Mouse (Mus musculus) heart, embryonic 15.5 days (tissue): Measurements from ENCODE around the gene Nfyc. TPM values are rescaled to one million over a fixed set of nuclear protein-coding genes. Genes with fewer than 3 reads are reported as not detected.

Experiments used
- ATAC-seq: fragments of 200-750 bp; cut with Nextera tagmentation; replicated peaks from 2 replicates; pipeline ENCODE4 v1.8.0; 2017; ENCODE audit warnings: low read depth, moderate TSS enrichment; ENCODE audit not compliant: insufficient number of reproducible peaks, insufficient read depth, low FRiP score
- H3K27ac ChIP-seq: fragments of 300-500 bp; sonication (generic); 2 replicates; pipeline ENCODE4 v1.5.1; 2015; ENCODE audit warnings: mild to moderate bottlenecking, inconsistent platforms
- H3K27me3 ChIP-seq: fragments of 300-500 bp; sonication (generic); 2 replicates; pipeline ENCODE4 v1.6.1; 2015; ENCODE audit warnings: inconsistent platforms
- H3K36me3 ChIP-seq: fragments of 300-500 bp; sonication (generic); 2 replicates; pipeline ENCODE4 v1.6.1; 2015; ENCODE audit warnings: mild to moderate bottlenecking, inconsistent platforms
- H3K4me1 ChIP-seq: fragments of 300-500 bp; sonication (generic); replicated peaks from 2 replicates; pipeline ENCODE4 v1.6.1; 2015; ENCODE audit warnings: inconsistent platforms
- H3K4me2 ChIP-seq: fragments of 300-500 bp; sonication (generic); 2 replicates; pipeline ENCODE4 v1.6.1; 2015; ENCODE audit warnings: inconsistent platforms, mild to moderate bottlenecking, moderate library complexity
- H3K4me3 ChIP-seq: fragments of 300-500 bp; sonication (generic); 2 replicates; pipeline ENCODE4 v1.5.1; 2015; ENCODE audit warnings: mild to moderate bottlenecking, inconsistent platforms
- H3K9ac ChIP-seq: fragments of 300-500 bp; sonication (generic); 2 replicates; pipeline ENCODE4 v1.6.1; 2015; ENCODE audit warnings: mild to moderate bottlenecking, inconsistent platforms
- H3K9me3 ChIP-seq: fragments of 300-500 bp; sonication (generic); replicated peaks from 2 replicates; pipeline ENCODE4 v1.6.1; 2016; ENCODE audit warnings: inconsistent platforms
- WGBS: fragments of 180-500 bp; shearing (Covaris S2); methylation state at CpG from one replicate; pipeline ENCODE4 v1.1.7; 2015; ENCODE audit warnings: mixed read lengths; 5-methylcytosine and 5-hydroxymethylcytosine counted together
- polyA plus RNA-seq: library from polyadenylated mRNA; unstranded; fragments of >200 nt; fragmentation: Nextera tagmentation; extraction: Ambion mirVana; gene quantifications from 2 replicates; pipeline ENCODE4 v1.2.1, GENCODE M21; 2015

The Nfyc gene
- polyA plus RNA-seq, 1 experiment from 2014 or later = 87.5 TPM

DNA sequence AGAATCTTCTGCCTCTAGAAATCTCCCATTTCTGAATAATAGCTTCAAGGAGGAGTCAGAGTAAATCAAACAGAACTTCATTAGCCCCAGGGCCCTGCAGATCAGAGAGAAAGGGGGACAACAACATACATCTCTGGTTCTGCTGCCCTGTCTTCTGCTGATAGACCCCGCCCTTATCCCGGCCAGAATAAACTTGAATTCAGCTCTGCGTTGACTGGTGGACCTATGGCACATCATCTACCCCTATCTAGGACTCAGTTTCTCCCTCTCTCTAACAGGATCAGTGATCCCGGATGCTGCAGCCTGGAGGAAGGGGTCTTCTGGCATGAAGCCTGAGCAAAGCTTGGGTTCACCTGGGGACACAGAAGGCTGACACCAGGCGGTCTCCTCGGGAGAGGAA lies 100.8 kb downstream of the Nfyc start:
- no peaks in the 10 kb centered on the region for H3K36me3 ChIP-seq
- ATAC-seq = no peak
- H3K4me2 ChIP-seq = peak overlapping the region; percentile 89
- no peak overlapping the region for H3K27ac ChIP-seq
- peaks cover 35% of the 10 kb centered on the region for H3K4me1 ChIP-seq
- peaks cover 36% of the 10 kb centered on the region for H3K27me3 ChIP-seq
- no peaks in the 10 kb centered on the region for H3K9me3 ChIP-seq
- 29% methylated on average over 6 of the region's 6 CpGs for WGBS
- peak overlapping the region; percentile 57 for H3K4me3 ChIP-seq
- peak overlapping the region; percentile 59; the same call in 1 of the 2 replicates for H3K9ac ChIP-seq

DNA sequence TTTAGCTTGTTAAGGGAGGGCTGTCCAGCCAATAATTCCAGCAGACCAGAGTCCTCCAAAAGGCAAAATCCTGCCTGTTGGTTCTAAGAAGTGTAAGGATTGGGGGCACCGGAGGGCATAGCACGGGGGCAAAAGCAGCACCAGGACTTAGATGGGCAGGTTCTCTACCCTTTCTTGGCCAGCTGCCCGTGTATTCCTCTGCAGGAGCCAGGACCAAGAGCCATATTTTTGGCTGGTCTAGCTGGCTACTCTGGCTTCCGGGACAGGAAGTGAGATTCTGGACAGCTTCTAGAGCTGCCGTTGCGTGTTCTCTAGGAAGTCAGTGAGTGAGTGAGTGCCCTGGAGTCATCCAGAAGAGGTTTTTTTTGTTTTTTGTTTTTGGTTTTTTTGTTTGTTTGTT lies 101.2 kb downstream of the Nfyc start:
- WGBS = 49% methylated on average over 6 of the region's 6 CpGs
- Histone ChIP-seq H3K9me3 (no peaks in the 10 kb centered on the region), H3K9ac (no peak overlapping the region), H3K27me3 (peaks cover 34% of the 10 kb centered on the region), H3K36me3 (no peaks in the 10 kb centered on the region), H3K4me1 (peaks cover 39% of the 10 kb centered on the region), H3K4me2 (no peak overlapping the region), H3K4me3 (no peak overlapping the region), H3K27ac (no peak overlapping the region)
- no peak for ATAC-seq

DNA sequence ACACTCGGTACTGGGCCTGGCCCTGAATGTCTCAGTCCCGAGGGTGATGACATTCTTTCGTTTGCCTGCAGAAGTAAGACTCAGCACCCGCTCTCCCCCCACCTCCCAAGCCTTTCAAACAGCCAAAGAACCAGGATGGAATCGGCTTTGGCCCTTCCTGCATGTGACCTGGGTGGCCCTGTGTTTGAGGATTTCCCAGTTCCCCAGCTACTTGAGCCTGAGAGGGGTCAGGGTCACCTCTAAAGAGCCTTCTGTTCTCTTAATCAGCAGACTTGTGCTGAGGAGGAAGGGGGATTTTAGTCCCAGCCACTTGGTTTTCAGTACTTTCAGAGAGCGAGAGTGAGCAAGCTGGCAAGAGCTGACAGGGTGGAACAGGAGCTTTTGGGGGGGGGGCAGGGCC lies 101.9 kb downstream of the Nfyc start:
- Histone ChIP-seq H3K9me3 (no peaks in the 10 kb centered on the region), H3K4me1 (peaks cover 40% of the 10 kb centered on the region), H3K9ac (no peak overlapping the region), H3K4me3 (no peak overlapping the region), H3K27ac (no peak overlapping the region), H3K36me3 (no peaks in the 10 kb centered on the region), H3K4me2 (no peak overlapping the region), H3K27me3 (peaks cover 33% of the 10 kb centered on the region)
- WGBS = 48% methylated on average over 6 of the region's 6 CpGs
- ATAC-seq = no peak

DNA sequence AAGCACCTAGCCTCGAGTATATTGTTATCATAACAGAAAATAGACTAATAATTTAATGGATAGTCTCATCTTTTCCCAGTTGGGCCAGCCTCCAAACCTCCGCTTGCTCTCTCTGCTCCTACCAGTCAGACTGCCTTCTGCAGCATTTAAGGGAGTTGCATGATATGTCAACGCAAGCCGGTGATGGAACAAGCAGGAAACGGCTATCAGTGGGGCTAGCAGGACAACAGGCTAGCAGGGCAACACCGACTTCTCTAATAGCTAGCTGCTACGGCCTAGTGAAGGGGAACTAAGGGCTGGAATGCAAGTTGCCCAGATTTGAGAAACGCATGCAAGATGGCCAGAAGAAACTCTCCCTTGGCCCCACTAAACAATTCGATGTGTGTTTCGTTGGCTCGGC lies 103.5 kb downstream of the Nfyc start:
- no peak for ATAC-seq
- Histone ChIP-seq H3K27me3 (peaks cover 23% of the 10 kb centered on the region), H3K4me2 (no peak overlapping the region), H3K4me1 (peaks cover 40% of the 10 kb centered on the region), H3K36me3 (no peaks in the 10 kb centered on the region), H3K9ac (no peak overlapping the region), H3K27ac (no peak overlapping the region), H3K9me3 (no peaks in the 10 kb centered on the region), H3K4me3 (no peak overlapping the region)
- WGBS = 53% methylated on average over 11 of the region's 11 CpGs

DNA sequence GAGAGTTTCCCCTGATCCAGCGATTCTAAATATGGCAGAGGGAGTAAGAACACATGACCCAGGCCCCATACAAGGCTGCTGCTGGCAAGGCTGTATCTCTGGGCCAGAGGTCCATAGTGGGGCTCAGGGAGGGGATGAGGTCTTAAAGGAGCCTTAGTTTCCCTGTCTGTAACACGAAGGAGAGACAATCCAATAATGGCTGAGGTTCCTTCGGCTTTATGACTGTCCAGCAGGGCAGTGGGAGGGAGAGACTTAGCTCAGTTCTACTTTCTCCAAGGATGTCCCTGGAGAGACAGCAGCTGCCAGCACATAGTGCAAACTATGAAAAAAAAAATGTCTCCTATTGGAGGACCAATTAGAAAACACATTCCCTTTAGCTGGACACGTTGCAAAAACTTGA lies 105.2 kb downstream of the Nfyc start:
- 45% methylated on average over 4 of the region's 4 CpGs for WGBS
- 0 out of 2 replicates have a peak overlapping the region, but pooled peaks have one; percentile 9 for H3K4me2 ChIP-seq
- H3K4me3 ChIP-seq = no peak overlapping the region
- no peak overlapping the region for H3K9ac ChIP-seq
- H3K9me3 ChIP-seq = no peaks in the 10 kb centered on the region
- peak overlapping the region; percentile 25; the same call in 1 of the 2 replicates for H3K27ac ChIP-seq
- H3K36me3 ChIP-seq = no peaks in the 10 kb centered on the region
- ATAC-seq = peak; percentile 47; the same call in 1 of the 2 replicates
- peaks cover 33% of the 10 kb centered on the region for H3K4me1 ChIP-seq
- H3K27me3 ChIP-seq = peaks cover 12% of the 10 kb centered on the region; the same call in 1 of the 2 replicates

GRCm38 (mm10) chr4:120725516-120726090 lies 105.8 kb downstream of the Nfyc start:
- Histone ChIP-seq H3K4me1 (peaks cover 28% of the 10 kb centered on the region), H3K4me2 (0 out of 2 replicates have a peak overlapping the region, but pooled peaks have one; percentile 9), H3K27me3 (peaks cover 12% of the 10 kb centered on the region; the same call in 1 of the 2 replicates), H3K4me3 (no peak overlapping the region), H3K36me3 (no peaks in the 10 kb centered on the region), H3K9me3 (no peaks in the 10 kb centered on the region), H3K27ac (peak overlapping the region; percentile 25), H3K9ac (no peak overlapping the region)
- 51% methylated on average over 5 of the region's 5 CpGs for WGBS
- peak; percentile 27; the same call in 1 of the 2 replicates for ATAC-seq

DNA sequence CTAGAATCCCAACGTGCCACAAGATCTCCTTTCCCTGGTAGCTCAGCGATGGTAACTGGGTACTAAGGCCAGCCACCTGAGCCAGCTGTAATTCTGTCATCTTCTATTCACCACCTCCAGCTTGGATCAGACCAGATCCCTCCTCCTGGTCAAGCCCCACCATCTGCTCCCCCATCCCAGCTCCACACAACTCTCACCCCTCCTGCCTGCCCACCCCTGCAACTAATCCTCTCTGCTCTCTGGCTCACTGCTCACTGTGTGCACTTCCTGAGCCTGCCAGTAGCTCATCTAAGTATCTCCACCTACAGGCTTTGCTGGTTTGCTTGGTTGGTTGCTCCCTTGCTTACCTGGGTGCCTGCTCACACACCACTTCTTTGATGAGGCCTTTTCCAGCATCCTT lies 109.8 kb downstream of the Nfyc start:
- Histone ChIP-seq H3K4me2 (no peak overlapping the region), H3K36me3 (no peaks in the 10 kb centered on the region), H3K27me3 (peaks cover 34% of the 10 kb centered on the region), H3K4me1 (peaks cover 16% of the 10 kb centered on the region), H3K9me3 (no peaks in the 10 kb centered on the region), H3K27ac (no peak overlapping the region), H3K4me3 (no peak overlapping the region), H3K9ac (no peak overlapping the region)
- ATAC-seq = no peak
- 62% methylated on average over 2 of the region's 2 CpGs for WGBS

DNA sequence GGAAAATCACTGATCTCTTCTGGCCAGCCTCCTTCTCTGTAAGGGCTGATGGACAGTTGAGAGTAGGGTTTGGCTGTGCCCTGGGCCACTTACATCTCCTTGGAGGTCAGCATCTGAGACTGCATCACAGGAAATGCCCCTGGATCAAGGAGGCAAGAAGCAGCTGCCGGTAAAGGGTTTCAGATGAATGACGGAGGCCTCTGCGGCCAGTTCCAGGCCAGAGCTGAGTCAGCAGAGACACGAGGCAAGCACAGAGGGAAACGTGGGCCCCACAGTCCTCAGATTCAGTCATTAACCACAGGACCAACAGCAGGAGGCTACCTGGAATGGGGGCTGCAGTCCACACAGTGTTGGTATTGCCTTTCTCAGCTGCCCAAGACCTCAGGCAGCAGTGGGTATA lies 112.2 kb downstream of the Nfyc start:
- no peak overlapping the region for H3K4me3 ChIP-seq
- peaks cover 49% of the 10 kb centered on the region for H3K27me3 ChIP-seq
- no peaks in the 10 kb centered on the region for H3K36me3 ChIP-seq
- no peak for ATAC-seq
- H3K9me3 ChIP-seq = no peaks in the 10 kb centered on the region
- H3K4me1 ChIP-seq = peaks cover 13% of the 10 kb centered on the region
- no peak overlapping the region for H3K9ac ChIP-seq
- 28% methylated on average over 5 of the region's 5 CpGs for WGBS
- H3K4me2 ChIP-seq = no peak overlapping the region
- H3K27ac ChIP-seq = no peak overlapping the region

GRCm38 (mm10) chr4:120717591-120717990 lies 113.8 kb downstream of the Nfyc start:
- Histone ChIP-seq H3K4me3 (no peak overlapping the region), H3K27me3 (peaks cover 50% of the 10 kb centered on the region), H3K9ac (no peak overlapping the region), H3K27ac (no peak overlapping the region), H3K36me3 (no peaks in the 10 kb centered on the region), H3K4me1 (peaks cover 13% of the 10 kb centered on the region), H3K4me2 (no peak overlapping the region), H3K9me3 (no peaks in the 10 kb centered on the region)
- 61% methylated on average over 8 of the region's 8 CpGs for WGBS
- no peak for ATAC-seq

DNA sequence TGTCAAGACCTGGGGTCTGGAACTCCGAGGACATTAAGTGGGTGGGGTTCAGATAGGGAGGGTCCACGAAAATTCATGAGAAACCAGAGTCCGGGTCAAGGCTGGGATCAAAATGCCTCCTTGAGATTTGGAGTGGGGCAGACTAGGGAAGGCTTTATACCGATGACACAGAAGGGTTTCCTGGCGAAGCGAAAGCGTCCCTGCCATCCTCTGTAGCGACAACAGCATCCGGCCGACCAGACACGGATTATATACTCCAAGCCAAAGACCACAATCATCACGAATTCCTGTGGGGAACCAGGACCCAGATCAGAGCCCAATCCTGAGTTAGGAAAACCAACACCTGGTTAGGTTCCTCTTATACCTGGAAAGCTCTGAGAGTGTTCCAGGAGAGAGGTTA lies 114.6 kb downstream of the Nfyc start:
- Histone ChIP-seq H3K27me3 (peaks cover 52% of the 10 kb centered on the region), H3K36me3 (no peaks in the 10 kb centered on the region), H3K4me3 (peak overlapping the region; percentile 42), H3K9ac (no peak overlapping the region), H3K9me3 (no peaks in the 10 kb centered on the region), H3K27ac (no peak overlapping the region), H3K4me1 (peaks cover 13% of the 10 kb centered on the region), H3K4me2 (peak overlapping the region; percentile 77)
- 18% methylated on average over 12 of the region's 12 CpGs for WGBS
- ATAC-seq = no peak

DNA sequence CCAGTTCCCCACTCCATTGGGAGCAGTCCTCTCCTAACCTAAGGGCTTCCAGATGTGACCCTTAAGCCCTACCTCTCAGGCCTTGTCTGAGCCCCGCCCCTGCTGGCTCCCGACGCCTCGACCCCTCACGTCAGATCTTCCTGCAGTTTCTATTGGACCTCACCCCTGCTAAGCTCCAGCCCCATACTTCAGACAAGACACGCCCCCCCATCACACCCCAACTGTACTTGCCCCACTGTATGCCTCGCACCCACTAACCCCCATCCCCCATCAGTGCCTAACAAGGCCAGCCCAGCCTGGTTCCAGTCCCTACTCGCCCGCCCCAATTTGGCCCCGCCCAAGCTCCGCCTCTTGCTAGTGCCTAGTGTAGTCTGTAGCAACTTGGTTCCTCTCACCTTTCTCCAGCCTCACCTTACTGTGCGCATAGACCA lies 115.2 kb downstream of the Nfyc start:
- Histone ChIP-seq H3K27ac (no peak overlapping the region), H3K4me1 (peaks cover 13% of the 10 kb centered on the region), H3K4me3 (peak overlapping the region; percentile 42), H3K4me2 (peak overlapping the region; percentile 77), H3K9me3 (no peaks in the 10 kb centered on the region), H3K36me3 (no peaks in the 10 kb centered on the region), H3K9ac (peak overlapping the region; percentile 25; the same call in 1 of the 2 replicates), H3K27me3 (peaks cover 58% of the 10 kb centered on the region)
- WGBS = 2% methylated on average over 12 of the region's 12 CpGs
- ATAC-seq = peak; percentile 37

- WGBS = 78% methylated on average over 6 of the region's 6 CpGs
- no peak overlapping the region for H3K9ac ChIP-seq
- no peaks in the 10 kb centered on the region for H3K9me3 ChIP-seq
- H3K27me3 ChIP-seq = peaks cover 68% of the 10 kb centered on the region
- no peaks in the 10 kb centered on the region for H3K36me3 ChIP-seq
- ATAC-seq = no peak
- no peak overlapping the region for H3K4me2 ChIP-seq
- no peak overlapping the region for H3K27ac ChIP-seq
- H3K4me3 ChIP-seq = no peak overlapping the region
- peaks cover 13% of the 10 kb centered on the region for H3K4me1 ChIP-seq
Measured at GRCm38 (mm10) chr4:120713856-120714497, 117.4 kb downstream of the Nfyc start.
